Mouse (Mus musculus) hindbrain, embryonic 13.5 days (tissue): ENCODE data around the gene Plekhg3. TPM values are rescaled to one million over a fixed set of nuclear protein-coding genes. Genes with fewer than 3 reads are reported as not detected.
A peak's percentile ranks its signal among the peaks of the same experiment; 100 is the strongest.

Source experiments
- ATAC-seq: fragments of 200-750 bp; cut with Nextera tagmentation; 2 replicates; pipeline ENCODE4 v1.8.0; 2017; ENCODE audit warnings: moderate TSS enrichment; ENCODE audit not compliant: low FRiP score
- H3K27ac ChIP-seq: fragments of 300-500 bp; sonication (generic); 2 replicates; pipeline ENCODE4 v1.5.1; 2015; ENCODE audit warnings: inconsistent platforms, mild to moderate bottlenecking, moderate library complexity
- H3K27me3 ChIP-seq: fragments of 300-500 bp; sonication (generic); 2 replicates; pipeline ENCODE4 v1.6.1; 2015; ENCODE audit warnings: mild to moderate bottlenecking, inconsistent platforms
- H3K36me3 ChIP-seq: fragments of 300-500 bp; sonication (generic); 2 replicates; pipeline ENCODE4 v1.6.1; 2015; ENCODE audit warnings: mild to moderate bottlenecking, inconsistent platforms
- H3K4me1 ChIP-seq: fragments of 300-500 bp; sonication (generic); replicated peaks from 2 replicates; pipeline ENCODE4 v1.6.1; 2015; ENCODE audit warnings: inconsistent platforms
- H3K4me2 ChIP-seq: fragments of 300-500 bp; sonication (generic); 2 replicates; pipeline ENCODE4 v1.6.1; 2015; ENCODE audit warnings: inconsistent platforms, mild to moderate bottlenecking, moderate library complexity
- H3K4me3 ChIP-seq: fragments of 300-500 bp; sonication (generic); 2 replicates; pipeline ENCODE4 v1.5.1; 2015; ENCODE audit warnings: mild to moderate bottlenecking, inconsistent platforms
- H3K9ac ChIP-seq: fragments of 300-500 bp; sonication (generic); 2 replicates; pipeline ENCODE4 v1.6.1; 2015; ENCODE audit warnings: mild to moderate bottlenecking, inconsistent platforms
- H3K9me3 ChIP-seq: fragments of 300-500 bp; sonication (generic); 2 replicates; pipeline ENCODE4 v1.6.1; 2016; ENCODE audit warnings: inconsistent platforms
- WGBS: fragments of 180-500 bp; shearing (Covaris S2); methylation state at CpG from one replicate; pipeline ENCODE4 v1.1.7; 2015; 5-methylcytosine and 5-hydroxymethylcytosine counted together
- polyA plus RNA-seq: library from polyadenylated mRNA; unstranded; fragments of >200 nt; fragmentation: Nextera tagmentation; extraction: Ambion mirVana; gene quantifications from 2 replicates; pipeline ENCODE4 v1.2.1, GENCODE M21; 2015

Plekhg3 gene
- polyA plus RNA-seq, 1 experiment from 2014 or later, result 2.1 TPM

DNA sequence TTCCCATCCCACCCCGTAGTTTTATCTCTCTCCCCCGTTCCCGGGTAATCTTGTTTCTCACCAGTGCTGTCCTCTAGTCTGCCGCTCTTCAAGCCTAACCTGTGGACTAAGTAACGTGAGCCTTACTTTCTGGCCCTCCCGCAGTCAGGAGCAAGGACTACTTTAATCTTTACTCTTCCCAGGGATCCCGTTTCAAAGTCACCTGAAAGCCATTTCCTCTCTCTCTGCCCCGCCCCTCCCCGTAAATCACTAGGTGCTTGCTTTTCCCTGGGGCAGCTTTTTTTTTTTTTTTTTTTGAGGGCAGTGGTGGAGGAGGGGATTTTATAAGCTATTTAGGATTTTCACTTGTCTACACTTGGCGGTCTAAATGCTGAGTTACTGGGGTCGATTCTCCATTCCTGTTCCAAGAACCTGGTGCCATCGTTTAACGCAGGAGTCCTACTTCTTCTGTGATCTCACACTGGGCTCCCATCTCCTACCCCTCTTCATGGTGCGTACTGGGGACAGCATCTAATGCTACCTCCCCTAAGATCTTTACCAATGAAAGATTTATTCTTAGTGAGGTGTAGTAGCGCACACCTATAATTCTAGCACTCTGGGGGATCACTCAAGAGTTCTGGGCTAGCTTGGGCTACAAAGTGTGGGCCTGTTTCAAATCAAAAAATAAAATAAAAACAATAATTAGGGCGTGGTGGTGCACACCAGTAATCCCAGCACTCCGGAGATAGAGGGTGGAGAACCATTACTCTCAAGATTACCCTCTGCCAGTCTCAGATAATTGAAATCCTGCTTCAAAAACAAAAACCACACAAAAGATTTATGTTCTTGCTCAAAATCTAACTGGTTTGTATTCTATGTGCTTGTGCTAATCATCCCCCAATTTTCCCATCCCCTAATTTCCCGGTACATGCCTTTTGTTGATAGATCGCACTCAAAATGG, 1.6 kb downstream of the Plekhg3 start:
- Histone ChIP-seq H3K4me3 (peak overlapping the region; percentile 58), H3K9me3 (no peaks in the 10 kb centered on the region), H3K27me3 (peaks cover 87% of the 10 kb centered on the region), H3K4me1 (peaks cover 25% of the 10 kb centered on the region), H3K36me3 (no peaks in the 10 kb centered on the region), H3K9ac (peak overlapping the region; percentile 66; the same call in 1 of the 2 replicates), H3K4me2 (peak overlapping the region; percentile 97), H3K27ac (no peak overlapping the region)
- WGBS, result 3% methylated on average over 19 of the region's 19 CpGs
- no peak for ATAC-seq

DNA sequence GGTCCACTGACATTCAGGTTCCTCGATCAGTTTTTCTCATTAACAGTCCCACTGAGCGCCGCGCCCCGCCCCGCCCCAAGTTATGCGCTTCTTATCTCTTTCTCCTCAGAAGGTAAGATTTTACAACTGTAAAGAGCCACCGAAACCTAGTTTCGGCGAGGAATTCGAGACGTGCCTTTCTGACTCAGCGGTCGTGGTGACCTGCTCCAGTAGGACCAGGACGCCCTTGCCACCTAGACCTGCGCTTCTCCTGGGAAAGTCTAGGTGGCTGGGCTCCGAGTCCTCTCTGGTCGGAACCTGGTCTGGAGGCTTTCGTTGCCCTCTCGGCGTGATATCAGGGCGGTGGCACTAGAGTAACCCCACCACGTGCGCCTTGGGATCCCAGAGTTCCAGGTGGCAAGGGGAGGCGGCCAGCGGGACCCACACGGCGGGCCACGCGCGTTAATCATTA, 2.3 kb downstream of the Plekhg3 start:
- ATAC-seq, result peak; percentile 23
- H3K27me3 ChIP-seq, result peaks cover 91% of the 10 kb centered on the region

DNA sequence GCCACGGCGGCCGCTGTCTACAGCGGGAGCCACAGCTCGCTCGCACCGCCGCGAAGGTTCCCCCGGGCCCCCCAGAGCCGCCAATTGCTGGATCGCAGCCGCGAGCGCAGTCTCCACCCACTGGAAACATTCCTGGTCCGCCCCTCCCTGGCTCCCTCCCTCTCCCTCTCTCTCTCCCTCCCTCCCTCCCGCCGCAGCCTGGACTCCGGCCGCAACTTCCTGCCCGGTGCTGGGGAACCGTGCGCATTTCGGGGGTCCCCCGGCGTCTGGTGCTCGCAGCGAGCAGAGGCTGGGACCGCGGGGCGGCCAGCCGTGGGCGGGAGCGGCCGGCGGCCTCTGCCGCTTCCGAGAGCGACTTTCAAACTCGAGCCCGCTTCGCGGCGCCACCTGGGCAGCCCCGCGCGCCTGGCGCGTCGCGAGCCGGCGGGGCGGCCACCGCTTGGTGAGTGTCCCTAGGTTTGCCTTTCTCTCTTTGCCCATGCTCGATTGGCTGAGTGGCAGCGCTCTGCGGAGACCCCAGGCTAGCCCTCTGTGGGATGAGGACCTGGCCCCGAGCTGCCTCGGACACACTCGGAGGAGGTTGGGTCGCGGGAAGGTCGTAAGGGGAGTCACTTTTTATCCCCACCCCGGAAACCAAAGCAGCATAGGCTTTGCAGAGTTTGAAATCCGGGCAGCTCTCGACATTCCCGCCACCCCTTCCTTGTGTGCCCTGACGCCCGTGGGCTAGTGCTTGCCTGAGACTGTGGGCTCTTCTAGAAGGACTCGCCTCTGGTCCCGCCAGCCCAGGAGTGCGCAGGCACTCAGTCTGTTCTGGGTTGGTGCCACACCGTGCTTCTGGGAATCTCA, 2.9 kb downstream of the Plekhg3 start:
- Histone ChIP-seq H3K4me2 (peak overlapping the region; percentile 97), H3K9me3 (no peaks in the 10 kb centered on the region), H3K27me3 (peaks cover 87% of the 10 kb centered on the region), H3K36me3 (no peaks in the 10 kb centered on the region), H3K4me3 (peak overlapping the region; percentile 58), H3K4me1 (peaks cover 25% of the 10 kb centered on the region), H3K9ac (peak overlapping the region; percentile 66), H3K27ac (peak overlapping the region; percentile 23; the same call in 1 of the 2 replicates)
- ATAC-seq, result peak; percentile 79
- under 1% methylated on average over 73 of the region's 74 CpGs for WGBS

More for the DNA sequence above, 2.3 kb downstream of the Plekhg3 start:
- Histone ChIP-seq H3K9ac (peak overlapping the region; percentile 66), H3K9me3 (no peaks in the 10 kb centered on the region), H3K4me1 (peaks cover 25% of the 10 kb centered on the region), H3K4me3 (peak overlapping the region; percentile 58), H3K36me3 (no peaks in the 10 kb centered on the region), H3K27ac (no peak overlapping the region), H3K4me2 (peak overlapping the region; percentile 97)
- WGBS, result under 1% methylated on average over 31 of the region's 31 CpGs

DNA sequence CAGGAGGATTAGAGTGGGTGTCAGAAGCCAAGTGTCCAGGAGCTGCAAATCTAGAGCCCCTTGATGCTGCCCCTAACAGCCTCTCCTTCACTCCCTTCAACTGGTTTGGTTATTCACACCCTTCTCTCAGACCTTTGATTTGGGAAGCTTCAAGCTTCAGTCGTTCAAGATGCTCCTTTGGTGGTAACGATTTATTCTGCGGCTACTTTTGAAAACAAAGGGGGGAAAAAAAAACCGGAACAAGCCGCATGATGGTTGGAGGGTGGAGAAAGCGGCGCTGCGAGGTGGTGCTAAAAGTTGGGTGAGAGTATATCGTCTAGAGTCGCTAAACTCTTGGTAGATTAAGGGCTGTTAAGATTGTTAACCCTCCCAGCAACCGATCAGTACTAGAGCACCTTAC, 3.5 kb downstream of the Plekhg3 start:
- WGBS, result 3% methylated on average over 11 of the region's 11 CpGs
- peaks cover 81% of the 10 kb centered on the region for H3K27me3 ChIP-seq

DNA sequence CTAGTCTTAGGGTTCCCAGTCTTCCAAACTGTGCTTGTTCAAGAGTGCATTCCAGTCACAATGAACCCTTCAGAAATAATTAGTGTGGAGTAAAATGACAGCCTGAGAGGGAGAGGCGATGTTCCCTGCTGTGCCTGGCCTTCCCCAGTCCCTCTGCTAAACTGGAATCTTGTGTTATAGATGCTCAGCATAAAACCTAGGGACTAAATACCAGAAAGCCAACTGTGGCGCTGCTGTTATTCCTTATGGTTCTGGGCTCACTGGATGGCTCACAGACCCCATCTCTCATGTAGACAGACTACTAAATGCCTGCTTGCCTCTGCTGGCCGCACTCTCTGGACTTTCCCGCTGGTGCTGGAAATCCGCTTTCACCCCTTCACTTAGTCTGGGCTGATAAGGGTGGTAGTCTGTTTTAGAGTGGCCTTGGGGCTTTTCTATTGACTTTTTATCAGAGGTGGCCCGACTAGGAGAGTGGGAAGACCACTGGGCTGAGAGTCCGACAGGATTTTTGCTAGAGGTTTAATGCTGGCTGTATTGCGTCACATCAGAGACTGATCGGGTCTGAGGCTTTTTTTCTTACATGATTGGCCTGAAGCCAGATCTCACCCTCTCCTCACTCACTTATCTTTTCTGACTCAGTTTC, 4.1 kb downstream of the Plekhg3 start:
- peak overlapping the region; percentile 58 for H3K4me3 ChIP-seq
- H3K27ac ChIP-seq, result no peak overlapping the region
- peaks cover 25% of the 10 kb centered on the region for H3K4me1 ChIP-seq
- H3K9ac ChIP-seq, result no peak overlapping the region
- H3K27me3 ChIP-seq, result peaks cover 76% of the 10 kb centered on the region
- peak overlapping the region; percentile 97 for H3K4me2 ChIP-seq
- H3K36me3 ChIP-seq, result no peaks in the 10 kb centered on the region
- no peaks in the 10 kb centered on the region for H3K9me3 ChIP-seq
- no peak for ATAC-seq
- 30% methylated on average over 9 of the region's 9 CpGs for WGBS

More for the DNA sequence above, 3.5 kb downstream of the Plekhg3 start:
- Histone ChIP-seq H3K4me3 (peak overlapping the region; percentile 58), H3K27ac (no peak overlapping the region), H3K9ac (peak overlapping the region; percentile 66; the same call in 1 of the 2 replicates), H3K36me3 (no peaks in the 10 kb centered on the region), H3K9me3 (no peaks in the 10 kb centered on the region), H3K4me1 (peaks cover 25% of the 10 kb centered on the region), H3K4me2 (peak overlapping the region; percentile 97)
- ATAC-seq, result no peak

DNA sequence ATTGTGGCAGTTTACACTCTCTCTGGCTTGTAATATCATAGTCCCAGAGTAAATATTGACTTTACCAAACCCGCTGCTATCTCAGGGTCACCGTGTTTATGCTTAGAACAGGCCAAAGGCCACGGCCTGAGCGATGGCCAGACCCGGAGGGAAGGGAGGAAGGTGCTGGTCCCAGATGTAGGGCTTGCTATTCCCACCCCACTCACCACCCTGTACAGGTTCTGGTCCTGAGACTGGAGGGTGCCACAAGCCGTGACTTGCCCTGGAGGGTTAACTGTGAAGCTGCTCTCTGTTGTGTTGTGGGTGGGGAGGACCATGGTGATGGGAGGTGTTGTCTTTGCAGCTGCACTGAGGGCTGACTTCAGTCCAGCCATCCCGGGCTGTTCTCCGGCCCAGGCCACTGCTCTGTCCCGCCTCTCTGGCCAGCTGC, 4.8 kb downstream of the Plekhg3 start:
- no peak for ATAC-seq
- 43% methylated on average over 9 of the region's 9 CpGs for WGBS
- Histone ChIP-seq H3K27ac (no peak overlapping the region), H3K4me3 (no peak overlapping the region), H3K9ac (no peak overlapping the region), H3K9me3 (no peaks in the 10 kb centered on the region), H3K36me3 (no peaks in the 10 kb centered on the region), H3K4me2 (0 out of 2 replicates have a peak overlapping the region, but pooled peaks have one; percentile 15), H3K27me3 (peaks cover 69% of the 10 kb centered on the region), H3K4me1 (peaks cover 25% of the 10 kb centered on the region)

DNA sequence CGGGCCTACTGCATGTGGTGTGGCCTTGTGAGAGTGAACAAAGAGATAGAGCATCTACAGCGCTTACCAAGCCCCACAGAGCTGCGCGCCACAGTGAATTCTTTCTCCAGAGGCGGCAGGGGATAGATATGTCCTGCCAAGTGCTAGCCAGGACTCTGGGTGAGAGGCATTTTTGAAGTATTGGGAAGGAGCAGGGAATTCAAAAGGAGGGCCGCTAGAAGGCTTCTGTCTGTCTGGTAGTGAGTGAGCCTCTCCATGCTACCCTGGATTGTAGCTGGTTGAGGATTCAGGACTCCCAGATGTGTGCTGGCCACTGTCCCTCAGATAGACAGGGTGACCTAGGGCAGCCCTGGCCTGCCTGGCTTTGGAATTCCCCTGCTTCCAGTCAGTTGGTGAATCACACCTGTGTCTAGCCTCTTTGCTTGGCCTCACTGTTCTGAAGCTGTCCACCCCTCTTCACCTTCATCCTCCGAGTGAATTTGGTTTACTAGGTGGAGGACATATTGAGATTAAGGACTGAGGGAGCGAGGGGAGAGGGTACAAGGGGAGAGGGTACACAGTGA, 6.0 kb downstream of the Plekhg3 start:
- Histone ChIP-seq H3K27me3 (peaks cover 57% of the 10 kb centered on the region), H3K9ac (no peak overlapping the region), H3K4me3 (no peak overlapping the region), H3K4me2 (no peak overlapping the region), H3K9me3 (no peaks in the 10 kb centered on the region), H3K36me3 (no peaks in the 10 kb centered on the region), H3K27ac (no peak overlapping the region), H3K4me1 (peaks cover 25% of the 10 kb centered on the region)
- 88% methylated on average over 8 of the region's 8 CpGs for WGBS
- ATAC-seq, result no peak

DNA sequence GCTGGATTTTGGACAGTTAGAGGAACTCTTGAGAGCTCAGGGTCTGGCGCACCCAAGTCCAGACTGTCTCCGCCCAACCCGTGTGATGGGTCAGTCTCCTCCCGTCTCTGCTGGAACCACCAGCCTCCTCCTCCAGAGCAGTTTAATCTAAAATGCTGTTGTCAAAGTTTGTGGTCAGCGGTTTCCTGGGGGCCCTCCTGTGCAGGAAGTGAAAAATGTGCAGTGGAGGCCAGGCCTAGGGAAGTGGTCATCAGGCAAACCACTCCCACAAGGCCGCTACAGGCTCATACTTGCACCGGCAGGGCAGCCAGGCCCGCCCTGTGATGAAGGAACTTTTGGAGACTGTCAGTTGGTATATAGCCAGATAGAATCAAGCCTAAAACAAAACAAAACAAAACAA, 6.7 kb downstream of the Plekhg3 start:
- H3K9me3 ChIP-seq, result no peaks in the 10 kb centered on the region
- H3K4me1 ChIP-seq, result peaks cover 24% of the 10 kb centered on the region
- 90% methylated on average over 8 of the region's 8 CpGs for WGBS

DNA sequence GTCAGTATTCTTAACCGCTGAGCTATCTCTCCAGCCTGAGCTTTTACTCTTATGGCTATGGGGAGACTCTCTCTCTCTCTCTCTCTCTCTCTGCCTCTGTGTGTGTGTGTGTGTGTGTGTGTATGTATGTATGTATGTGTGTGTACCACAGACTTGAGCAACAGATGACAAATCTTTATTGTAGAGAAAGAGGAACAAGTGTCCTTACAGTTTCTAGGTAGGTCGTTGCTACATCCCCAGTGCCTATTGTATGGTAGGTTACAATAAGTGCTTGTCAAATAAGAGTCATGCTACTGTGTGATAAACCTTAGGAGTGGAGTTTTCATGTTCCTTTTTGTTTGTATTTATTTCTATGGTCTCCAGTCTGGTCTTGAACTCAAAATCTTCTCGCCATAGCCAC, 9.5 kb downstream of the Plekhg3 start:
- no peak for ATAC-seq
- H3K4me3 ChIP-seq, result no peak overlapping the region
- WGBS, result 88% methylated on average over 3 of the region's 3 CpGs
- no peaks in the 10 kb centered on the region for H3K36me3 ChIP-seq
- no peak overlapping the region for H3K27ac ChIP-seq
- H3K9ac ChIP-seq, result no peak overlapping the region
- no peaks in the 10 kb centered on the region for H3K4me1 ChIP-seq
- no peaks in the 10 kb centered on the region for H3K9me3 ChIP-seq
- no peak overlapping the region for H3K4me2 ChIP-seq
- peaks cover 26% of the 10 kb centered on the region for H3K27me3 ChIP-seq

More for the DNA sequence above, 6.7 kb downstream of the Plekhg3 start:
- no peak overlapping the region for H3K4me3 ChIP-seq
- peaks cover 49% of the 10 kb centered on the region for H3K27me3 ChIP-seq
- no peak for ATAC-seq
- H3K4me2 ChIP-seq, result no peak overlapping the region
- no peak overlapping the region for H3K9ac ChIP-seq
- no peak overlapping the region for H3K27ac ChIP-seq
- no peaks in the 10 kb centered on the region for H3K36me3 ChIP-seq

DNA sequence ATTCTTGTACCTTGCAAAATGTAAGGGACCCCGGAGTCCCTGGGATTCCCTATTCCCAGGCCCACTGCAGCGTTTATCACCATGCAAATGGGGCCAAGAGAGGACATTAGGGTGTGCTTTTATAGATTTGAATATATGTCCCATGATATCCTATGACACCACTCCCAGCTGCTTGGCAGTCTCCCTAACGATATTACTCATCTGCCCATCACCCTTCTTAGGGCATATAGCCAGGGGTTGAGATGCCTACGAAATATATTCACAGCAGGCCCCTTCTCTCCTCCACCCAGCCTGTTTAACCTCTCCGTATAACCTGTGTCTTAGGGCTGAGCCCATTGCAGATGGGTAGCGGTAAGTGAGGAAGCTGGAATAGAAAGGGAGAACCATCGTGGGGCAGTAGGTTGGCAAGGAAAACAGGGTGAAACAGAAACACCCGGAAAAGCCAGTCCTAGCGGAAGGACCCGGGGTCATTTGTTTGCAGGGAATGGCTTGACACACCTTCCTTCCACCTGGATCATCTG, 10.1 kb downstream of the Plekhg3 start:
- Histone ChIP-seq H3K9ac (no peak overlapping the region), H3K9me3 (no peaks in the 10 kb centered on the region), H3K4me3 (no peak overlapping the region), H3K4me1 (no peaks in the 10 kb centered on the region), H3K27ac (no peak overlapping the region), H3K4me2 (no peak overlapping the region), H3K36me3 (no peaks in the 10 kb centered on the region), H3K27me3 (peaks cover 26% of the 10 kb centered on the region)
- 82% methylated on average over 10 of the region's 10 CpGs for WGBS
- ATAC-seq, result no peak

DNA sequence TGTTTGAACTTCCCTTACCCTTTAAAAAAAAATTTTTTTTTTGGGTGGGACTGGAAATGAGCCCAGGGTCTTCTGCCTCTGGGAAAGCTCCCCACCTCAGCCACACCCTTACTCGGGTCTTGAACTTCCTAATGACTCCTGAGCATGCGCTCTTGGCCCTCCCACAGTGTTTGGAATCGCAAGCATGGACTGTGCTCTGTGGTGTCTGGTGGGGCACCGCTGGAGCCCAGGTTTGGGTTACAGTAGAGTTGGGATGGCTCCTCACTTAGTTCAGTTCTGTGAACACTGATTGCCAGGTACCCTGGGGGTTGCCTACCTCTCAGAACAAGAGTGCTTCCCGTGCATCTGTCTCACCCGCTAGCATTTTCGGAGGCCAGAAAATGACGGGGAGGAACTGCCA, 10.8 kb downstream of the Plekhg3 start:
- Histone ChIP-seq H3K9me3 (no peaks in the 10 kb centered on the region), H3K4me3 (no peak overlapping the region), H3K9ac (no peak overlapping the region), H3K36me3 (no peaks in the 10 kb centered on the region), H3K4me2 (no peak overlapping the region), H3K27me3 (peaks cover 24% of the 10 kb centered on the region), H3K27ac (no peak overlapping the region), H3K4me1 (peaks cover 3% of the 10 kb centered on the region)
- no peak for ATAC-seq
- WGBS, result 37% methylated on average over 8 of the region's 8 CpGs
